Mouse (Mus musculus): ENCODE data around the gene Usp39. TPM values are rescaled to one million over a fixed set of nuclear protein-coding genes. Genes with fewer than 3 reads are reported as not detected.

Usp39 gene
- polyA plus RNA-seq, 1 experiment: 14.8 TPM

DNA sequence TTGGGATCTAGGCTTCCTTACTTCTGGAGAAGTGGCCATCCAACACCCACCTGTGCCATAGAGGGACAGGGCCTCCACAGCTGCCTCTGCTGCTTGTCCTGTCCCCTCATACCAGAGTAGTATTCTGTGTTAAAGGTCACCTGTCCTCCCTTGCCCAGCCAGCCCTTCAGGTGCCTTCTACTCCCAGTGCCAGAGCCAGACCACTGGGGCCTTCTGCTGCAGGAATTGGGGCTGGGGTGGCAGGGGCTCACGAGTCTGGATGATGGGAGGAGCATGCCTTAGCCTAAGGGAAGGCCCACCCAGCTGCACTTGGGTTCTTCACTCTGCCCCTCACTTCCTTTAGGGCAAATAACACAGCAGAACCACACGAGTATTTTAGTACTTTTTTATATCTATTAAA is 14.4 kb upstream of the Usp39 start:
- Histone ChIP-seq H3K27me3 (ENCODE audit: control insufficient read depth, insufficient read depth, low read length) (peaks cover 3% of the 10 kb centered on the region; the same call in 1 of the 2 replicates), H3K36me3 (ENCODE audit: control insufficient read depth, insufficient read depth, low read length) (peaks cover 15% of the 10 kb centered on the region), H3K4me1 (ENCODE audit: control insufficient read depth, insufficient read depth, insufficient read length) (peaks cover 11% of the 10 kb centered on the region; the same call in 1 of the 2 replicates), H3K4me3 (ENCODE audit: extremely low read depth, insufficient read depth, insufficient read length) (no peak overlapping the region), H3K27ac (ENCODE audit: insufficient read depth, low read length) (no peak overlapping the region)
- WGBS: 82% methylated on average over 2 of the region's 2 CpGs
- TF ChIP-seq POLR2A (IDR thresholded peaks at IDR 0.05; ENCODE audit: low read depth, low read length) (no peak), CTCF (IDR thresholded peaks at IDR 0.05; ENCODE audit: extremely low read depth, insufficient read depth, insufficient read length, insufficient replicate concordance) (no peak)
- DNase-seq (ENCODE audit: low read depth in 1 of 2, low spot score in 2 of 2): no peak

DNA sequence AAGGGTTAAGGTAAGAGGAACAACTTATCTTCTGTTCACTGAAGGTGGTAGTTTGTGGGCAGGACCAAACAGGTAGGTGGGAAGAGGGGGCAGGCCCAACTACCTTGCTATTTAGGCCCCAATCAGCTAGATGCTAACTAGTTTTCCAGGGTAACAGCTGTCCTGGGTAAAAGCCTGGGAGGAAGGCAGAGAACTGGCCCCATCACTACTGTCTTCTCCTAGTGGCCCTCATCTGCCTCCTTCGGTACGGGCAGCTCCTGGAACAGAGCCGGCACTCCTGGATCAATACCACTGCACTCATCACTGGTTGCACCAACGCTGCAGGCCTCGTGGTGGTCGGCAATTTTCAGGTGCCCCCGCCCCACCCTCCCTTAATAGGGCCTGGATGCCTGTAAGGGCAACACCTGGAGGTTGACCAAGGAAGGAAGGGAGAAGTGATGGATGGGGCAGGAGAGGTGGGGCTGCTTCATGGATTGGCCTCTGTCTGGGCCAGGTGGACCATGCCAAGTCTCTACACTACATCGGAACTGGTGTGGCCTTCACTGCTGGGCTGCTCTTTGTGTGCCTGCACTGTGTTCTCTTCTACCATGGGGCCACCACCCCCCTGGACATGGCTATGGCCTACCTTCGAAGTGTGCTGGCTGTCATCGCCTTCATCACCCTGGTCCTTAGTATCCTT is 13.2 kb upstream of the Usp39 start:
- Histone ChIP-seq H3K4me3 (ENCODE audit: extremely low read depth, insufficient read depth, insufficient read length) (no peak overlapping the region), H3K36me3 (ENCODE audit: control insufficient read depth, insufficient read depth, low read length) (peaks cover 15% of the 10 kb centered on the region), H3K4me1 (ENCODE audit: control insufficient read depth, insufficient read depth, insufficient read length) (peaks cover 11% of the 10 kb centered on the region; the same call in 1 of the 2 replicates), H3K27ac (ENCODE audit: insufficient read depth, low read length) (no peak overlapping the region), H3K27me3 (ENCODE audit: control insufficient read depth, insufficient read depth, low read length) (peaks cover 3% of the 10 kb centered on the region; the same call in 1 of the 2 replicates)
- no peak for DNase-seq (ENCODE audit: low read depth in 1 of 2, low spot score in 2 of 2)
- 96% methylated on average over 10 of the region's 10 CpGs for WGBS
- no peak for TF ChIP-seq CTCF (IDR thresholded peaks at IDR 0.05; ENCODE audit: extremely low read depth, insufficient read depth, insufficient read length, insufficient replicate concordance)
- no peak for TF ChIP-seq POLR2A (IDR thresholded peaks at IDR 0.05; ENCODE audit: low read depth, low read length)

DNA sequence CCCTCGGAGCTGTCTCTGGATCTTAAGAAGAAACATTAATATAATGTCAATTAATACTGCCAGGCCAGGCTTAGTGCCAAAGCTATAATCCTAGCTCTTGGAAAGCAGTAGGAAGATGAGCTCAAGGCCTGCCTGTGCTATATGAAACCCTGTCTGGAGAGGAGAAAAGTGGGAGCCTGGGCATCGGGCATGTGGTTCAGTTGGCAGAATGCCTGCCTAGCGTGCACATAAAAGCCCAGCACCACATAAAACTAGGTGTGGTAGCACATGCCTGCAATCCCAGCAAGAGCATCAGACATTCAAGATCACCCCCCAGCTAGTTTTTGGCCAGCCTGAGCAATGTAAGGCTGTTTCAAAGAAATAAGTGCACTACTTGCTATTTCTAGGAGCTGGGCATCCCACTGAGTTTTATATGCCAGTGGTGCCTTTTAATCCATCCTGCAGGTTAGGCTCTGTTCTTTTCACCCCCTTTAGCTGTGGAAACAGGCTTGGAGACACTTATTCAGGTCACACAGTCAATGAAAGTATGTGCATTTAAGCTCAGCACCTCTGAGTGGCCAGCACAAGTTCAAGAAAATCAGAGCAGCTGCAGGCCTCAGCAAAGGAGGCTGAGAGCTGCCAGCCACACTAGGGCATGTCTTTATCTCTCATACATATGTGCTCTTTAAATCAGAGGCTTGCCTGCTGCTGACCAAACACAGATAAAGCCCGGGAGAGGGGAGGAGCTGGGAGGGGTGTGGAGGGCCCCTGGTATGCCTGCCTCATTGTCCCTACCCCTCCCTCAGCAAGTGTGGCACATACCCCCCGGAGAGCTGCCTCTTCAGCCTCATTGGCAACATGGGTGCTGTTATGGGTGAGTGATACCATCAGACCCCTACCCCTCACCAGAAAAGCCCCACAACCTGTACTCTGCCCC is 12.4 kb upstream of the Usp39 start:
- no peak for DNase-seq (ENCODE audit: low read depth in 1 of 2, low spot score in 2 of 2)
- H3K36me3 ChIP-seq (ENCODE audit: control insufficient read depth, insufficient read depth, low read length): peaks cover 15% of the 10 kb centered on the region
- WGBS: 84% methylated on average over 5 of the region's 5 CpGs

DNA sequence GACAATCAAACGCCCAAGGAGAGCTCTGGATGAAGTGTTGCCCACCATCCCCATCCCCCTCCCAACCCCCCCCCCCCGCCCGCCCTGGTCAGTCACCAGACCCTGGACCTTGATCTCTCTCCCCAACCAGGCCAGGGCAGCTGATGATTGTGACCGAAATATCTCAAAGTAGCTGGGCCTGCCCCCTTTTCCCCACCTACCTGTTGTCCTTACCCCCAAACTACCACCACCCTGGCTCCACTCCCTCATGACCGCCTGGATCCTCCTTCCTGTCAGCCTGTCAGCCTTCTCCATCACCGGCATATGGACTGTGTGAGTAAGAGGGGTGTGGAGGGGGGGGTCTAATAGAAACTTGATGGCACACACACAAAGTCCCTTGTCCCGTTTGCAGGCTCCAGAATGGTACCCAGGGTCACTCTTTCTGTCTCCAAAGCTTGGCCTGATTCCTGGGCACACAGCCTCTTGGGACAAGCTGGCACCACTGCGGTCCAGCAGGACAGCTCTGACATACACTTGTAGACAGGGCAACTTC is 11.1 kb upstream of the Usp39 start:
- H3K4me3 ChIP-seq (ENCODE audit: extremely low read depth, insufficient read depth, insufficient read length): peak overlapping the region; percentile 65
- DNase-seq (ENCODE audit: low read depth in 1 of 2, low spot score in 2 of 2): no peak
- no peak for TF ChIP-seq POLR2A (IDR thresholded peaks at IDR 0.05; ENCODE audit: low read depth, low read length)
- no peak for TF ChIP-seq CTCF (IDR thresholded peaks at IDR 0.05; ENCODE audit: extremely low read depth, insufficient read depth, insufficient read length, insufficient replicate concordance)
- peaks cover 9% of the 10 kb centered on the region; the same call in 1 of the 2 replicates for H3K4me1 ChIP-seq (ENCODE audit: control insufficient read depth, insufficient read depth, insufficient read length)
- WGBS: 79% methylated on average over 6 of the region's 8 CpGs
- no peak overlapping the region for H3K27ac ChIP-seq (ENCODE audit: insufficient read depth, low read length)
- H3K36me3 ChIP-seq (ENCODE audit: control insufficient read depth, insufficient read depth, low read length): peaks cover 17% of the 10 kb centered on the region
- peaks cover 3% of the 10 kb centered on the region; the same call in 1 of the 2 replicates for H3K27me3 ChIP-seq (ENCODE audit: control insufficient read depth, insufficient read depth, low read length)

More for the DNA sequence above, 12.4 kb upstream of the Usp39 start:
- TF ChIP-seq CTCF (IDR thresholded peaks at IDR 0.05; ENCODE audit: extremely low read depth, insufficient read depth, insufficient read length, insufficient replicate concordance) (no peak), POLR2A (IDR thresholded peaks at IDR 0.05; ENCODE audit: low read depth, low read length) (no peak)
- Histone ChIP-seq H3K27me3 (ENCODE audit: control insufficient read depth, insufficient read depth, low read length) (peaks cover 3% of the 10 kb centered on the region; the same call in 1 of the 2 replicates), H3K4me3 (ENCODE audit: extremely low read depth, insufficient read depth, insufficient read length) (no peak overlapping the region), H3K27ac (ENCODE audit: insufficient read depth, low read length) (no peak overlapping the region), H3K4me1 (ENCODE audit: control insufficient read depth, insufficient read depth, insufficient read length) (peaks cover 11% of the 10 kb centered on the region; the same call in 1 of the 2 replicates)

DNA sequence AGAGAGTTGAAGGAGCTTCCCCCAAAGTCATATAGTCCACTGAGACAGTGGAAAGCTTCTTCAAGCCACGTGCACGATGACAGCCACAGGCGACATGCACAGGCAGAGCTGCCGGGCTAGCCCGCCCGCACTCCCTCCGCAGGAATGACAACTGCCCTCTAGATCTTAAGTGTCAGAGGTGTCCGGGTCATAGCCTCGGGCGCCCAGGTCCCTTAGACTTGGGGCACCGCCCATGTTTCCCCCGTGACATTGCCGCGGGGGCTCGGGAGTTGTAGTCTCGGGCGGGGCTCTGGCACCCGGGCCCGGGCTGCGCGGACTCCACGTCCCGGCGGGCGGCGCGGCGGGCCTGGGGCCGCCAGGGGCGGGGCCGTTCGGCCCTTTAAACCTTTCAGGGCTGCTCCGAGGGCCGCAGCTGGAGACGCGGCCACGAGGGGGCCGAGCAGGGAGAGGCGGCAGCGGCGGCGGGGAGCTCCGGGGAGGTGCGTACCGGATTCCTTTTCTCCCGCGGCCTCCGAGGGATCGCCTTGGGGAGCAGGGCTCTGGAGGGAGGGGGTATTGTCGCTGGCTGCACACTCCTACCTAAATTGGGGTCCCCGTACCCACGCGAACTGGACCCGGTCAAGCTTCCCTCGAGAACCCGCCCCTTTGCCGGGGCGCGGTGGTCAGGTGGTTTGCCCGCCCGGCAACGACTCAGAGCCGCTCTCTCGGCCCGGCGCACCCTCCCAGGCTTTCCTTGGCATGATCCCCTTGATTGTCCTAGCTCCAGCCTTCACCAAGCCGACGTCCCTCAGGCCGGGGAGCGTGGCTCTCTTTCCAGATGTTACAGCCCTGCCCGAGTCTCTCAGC is 10.3 kb upstream of the Usp39 start, which contains the start of gene Tmem150a:
Tmem150a (plus strand) TSS at position 382 of the 846 bp plus-strand sequence.
- peak; percentile 15 to 61 for DNase-seq (ENCODE audit: low read depth in 1 of 2, low spot score in 2 of 2)
- TF ChIP-seq POLR2A (IDR thresholded peaks at IDR 0.05; ENCODE audit: low read depth, low read length) (no peak), CTCF (IDR thresholded peaks at IDR 0.05; ENCODE audit: extremely low read depth, insufficient read depth, insufficient read length, insufficient replicate concordance) (peak; percentile 5; the same call in 1 of the 2 replicates)
- peak within 1 kb of the TSS; percentile 36 for H3K27ac ChIP-seq (ENCODE audit: insufficient read depth, low read length)
- under 1% methylated on average over 69 of the region's 71 CpGs for WGBS
- H3K36me3 ChIP-seq (ENCODE audit: control insufficient read depth, insufficient read depth, low read length): peaks cover 16% of the 10 kb centered on the region
- H3K27me3 ChIP-seq (ENCODE audit: control insufficient read depth, insufficient read depth, low read length): peaks cover 3% of the 10 kb centered on the region; the same call in 1 of the 2 replicates
- H3K4me3 ChIP-seq (ENCODE audit: extremely low read depth, insufficient read depth, insufficient read length): peak within 1 kb of the TSS; percentile 65
- H3K4me1 ChIP-seq (ENCODE audit: control insufficient read depth, insufficient read depth, insufficient read length): peaks cover 7% of the 10 kb centered on the region; the same call in 1 of the 2 replicates

DNA sequence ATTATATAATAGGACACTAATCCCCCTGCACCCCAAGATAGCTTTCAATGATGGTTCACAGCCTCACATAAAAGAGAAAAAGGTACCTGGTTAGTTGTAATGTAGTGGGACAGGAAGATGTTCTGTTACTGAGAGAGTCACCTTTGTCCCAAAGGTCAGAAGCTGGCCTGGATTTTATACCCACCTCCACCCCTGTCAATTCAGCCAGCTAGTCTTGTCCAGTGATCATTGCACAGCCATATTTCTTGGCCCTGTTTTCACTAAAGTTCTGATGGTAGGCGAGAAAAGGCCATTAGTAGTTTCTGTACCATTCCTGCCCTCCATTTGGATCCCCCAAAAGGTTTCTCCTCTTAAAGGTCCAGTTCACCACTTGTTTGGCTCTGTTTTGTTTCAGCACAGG is 9.0 kb upstream of the Usp39 start:
- no peak for DNase-seq (ENCODE audit: low read depth in 1 of 2, low spot score in 2 of 2)
- Histone ChIP-seq H3K27ac (ENCODE audit: insufficient read depth, low read length) (no peak overlapping the region), H3K4me3 (ENCODE audit: extremely low read depth, insufficient read depth, insufficient read length) (no peak overlapping the region), H3K4me1 (ENCODE audit: control insufficient read depth, insufficient read depth, insufficient read length) (peaks cover 9% of the 10 kb centered on the region; the same call in 1 of the 2 replicates), H3K36me3 (ENCODE audit: control insufficient read depth, insufficient read depth, low read length) (peaks cover 14% of the 10 kb centered on the region), H3K27me3 (ENCODE audit: control insufficient read depth, insufficient read depth, low read length) (peaks cover 3% of the 10 kb centered on the region; the same call in 1 of the 2 replicates)
- no peak for TF ChIP-seq POLR2A (IDR thresholded peaks at IDR 0.05; ENCODE audit: low read depth, low read length)
- no peak for TF ChIP-seq CTCF (IDR thresholded peaks at IDR 0.05; ENCODE audit: extremely low read depth, insufficient read depth, insufficient read length, insufficient replicate concordance)
- whole genome bisulfite sequencing: 97% methylated on average over 1 of the region's 1 CpGs

All from spleen, adult 2 months (tissue).